Mouse (Mus musculus): ENCODE data around the gene Fndc3b.

GRCm38 (mm10) chr3:27565314-27565713 is 145.8 kb downstream of the Fndc3b start:
- TF ChIP-seq CTCF (conservative IDR thresholded peaks at IDR 0.05; ENCODE audit: insufficient read depth, insufficient read length, low read depth, low read length) (no peak), POLR2A (IDR thresholded peaks at IDR 0.05; ENCODE audit: low read depth, low read length) (no peak)

All from kidney, adult 2 months (tissue).